Mouse (Mus musculus) macrophage (primary cell): ENCODE data around the gene Krtap11-1. TPM values are rescaled to one million over a fixed set of nuclear protein-coding genes. Genes with fewer than 3 reads are reported as not detected.

Source experiments
- H3K27ac ChIP-seq: fragments of 350-480 bp; formaldehyde crosslinking; 2 replicates; pipeline ENCODE4 v1.9.0; 2021
- H3K36me3 ChIP-seq: fragments of 350-480 bp; formaldehyde crosslinking; 2 replicates; pipeline ENCODE4 v1.9.0; 2021; ENCODE audit errors: inconsistent target
- H3K4me3 ChIP-seq: fragments of 350-480 bp; formaldehyde crosslinking; 2 replicates; pipeline ENCODE4 v1.9.0; 2021; ENCODE audit errors: inconsistent target
- H3K79me2 ChIP-seq: fragments of 350-480 bp; formaldehyde crosslinking; 2 replicates; pipeline ENCODE4 v1.9.0; 2021; ENCODE audit errors: inconsistent target
- WGBS: methylation state at CpG from one replicate; pipeline ENCODE4 v1.1.7; 2026; ENCODE audit warnings: inconsistent platforms; ENCODE audit not compliant: missing documents; 5-methylcytosine and 5-hydroxymethylcytosine counted together
- polyA plus RNA-seq: library from polyadenylated mRNA; stranded (reverse); fragments of 250-400 nt; gene quantifications from 3 replicates; pipeline ENCODE4 v1.2.4, GENCODE M21; 2018; ENCODE audit warnings: inconsistent platforms
- total RNA-seq, 78 experiments: library from RNA; depleted of rRNA; stranded (reverse); fragments of 250-400 nt; gene quantifications; 1 replicate in 9 of 78; 2 replicates in 24 of 78; 3 replicates in 43 of 78; 4 replicates in 2 of 78; pipeline ENCODE4 v1.2.4; 2018; ENCODE audit warnings: inconsistent platforms in 56 of 78

Krtap11-1 gene
- total RNA-seq (2018; cell fraction: chromatin; rRNA removed) = not detected
- not detected for total RNA-seq (2018; cell fraction: cytosol; rRNA removed)
- total RNA-seq (2018; cell fraction: nucleus; rRNA removed) = not detected
- not detected in 3 replicates for polyA plus RNA-seq

DNA sequence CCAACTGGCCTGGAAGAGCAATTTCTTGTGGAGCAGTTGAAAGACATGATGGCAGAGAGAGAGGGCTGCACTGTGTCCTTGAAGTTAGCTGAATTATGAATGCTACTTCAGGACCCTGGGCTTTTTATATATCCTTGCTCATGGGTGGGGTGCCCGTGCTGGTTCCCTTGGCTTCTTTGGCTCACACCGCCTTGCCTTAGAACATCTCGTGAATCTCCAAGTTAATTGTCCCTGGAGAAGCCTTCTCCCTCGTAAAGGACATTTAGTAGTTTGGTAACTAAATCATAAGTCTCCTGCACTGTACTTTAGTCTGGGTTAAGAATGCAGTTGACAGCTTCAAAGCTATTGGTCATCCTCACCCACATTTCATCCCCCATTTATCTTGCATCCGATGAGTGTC is at the start of gene Krtap11-1:
TSS of gene Krtap11-1 (minus strand) at position 101 of the 400 bp plus-strand sequence.
- Histone ChIP-seq H3K79me2 (no peaks in the 10 kb centered on the region), H3K4me3 (no peak within 1 kb of the TSS)
- 84% methylated on average over 5 of the region's 5 CpGs for WGBS

DNA sequence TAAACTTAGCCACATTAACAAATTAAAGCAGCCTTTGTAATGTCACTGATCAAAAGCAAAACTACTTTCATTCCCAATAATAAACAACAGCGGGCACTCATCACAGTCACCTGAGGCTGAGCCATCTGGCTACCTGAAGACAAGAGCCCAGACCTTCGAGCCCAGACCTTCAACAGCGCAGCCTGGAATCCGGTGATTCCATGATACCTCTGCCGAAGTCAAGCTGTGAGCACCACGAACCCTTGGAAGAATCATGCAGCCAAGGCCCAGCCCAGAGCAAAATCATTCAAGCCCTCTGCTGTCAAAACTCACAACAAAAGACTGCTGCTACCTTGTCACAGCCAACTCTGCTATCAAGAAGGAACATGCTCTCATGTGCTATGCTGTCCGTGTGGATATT is 47.2 kb upstream of the Krtap11-1 start:
- Histone ChIP-seq H3K27ac (no peak overlapping the region), H3K4me3 (no peak overlapping the region), H3K79me2 (no peaks in the 10 kb centered on the region), H3K36me3 (no peaks in the 10 kb centered on the region)
- WGBS = 92% methylated on average over 7 of the region's 7 CpGs

More for the DNA sequence above, at the start of gene Krtap11-1:
- H3K36me3 ChIP-seq = no peaks in the 10 kb centered on the region
- no peak within 1 kb of the TSS for H3K27ac ChIP-seq

DNA sequence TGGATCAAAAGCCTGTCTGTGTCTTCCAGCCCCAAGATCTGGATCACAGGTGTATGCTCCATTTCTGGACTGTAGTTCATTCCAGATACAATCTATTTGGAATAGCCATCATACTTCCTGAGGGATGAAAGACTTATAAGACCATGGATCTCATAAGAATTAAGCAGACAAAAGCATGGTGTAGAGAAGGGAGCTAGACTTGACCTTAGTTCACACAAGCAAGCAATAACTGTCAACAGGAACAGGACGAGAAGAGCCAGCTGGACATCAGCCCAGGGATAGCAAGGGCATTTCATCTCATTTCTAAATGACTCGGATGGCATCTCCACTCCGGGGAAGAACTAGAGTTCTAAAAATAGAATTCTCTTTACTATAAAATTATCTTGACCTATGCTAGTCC is 46.3 kb upstream of the Krtap11-1 start:
- Histone ChIP-seq H3K79me2 (no peaks in the 10 kb centered on the region), H3K27ac (no peak overlapping the region), H3K4me3 (no peak overlapping the region), H3K36me3 (no peaks in the 10 kb centered on the region)
- WGBS = 85% methylated on average over 3 of the region's 3 CpGs

DNA sequence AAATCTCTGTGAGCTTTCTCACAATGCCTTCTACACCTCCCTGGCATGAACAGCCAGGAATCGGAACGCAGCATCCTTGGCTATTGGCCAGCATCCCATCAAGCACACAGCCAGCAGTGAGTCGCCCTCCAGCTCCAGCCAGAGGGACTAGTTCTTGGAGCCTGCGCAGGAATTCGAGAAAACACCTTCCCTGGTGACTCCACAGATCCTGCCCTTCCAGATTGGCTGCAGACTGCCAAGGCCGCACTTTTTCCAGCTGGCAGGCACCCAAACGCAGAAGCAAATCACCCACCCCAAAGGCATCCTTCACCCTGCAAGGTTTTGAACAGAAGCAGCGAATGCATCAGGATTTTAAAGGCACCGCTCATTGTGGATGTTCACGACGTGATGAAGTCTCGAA is 42.7 kb upstream of the Krtap11-1 start:
- Histone ChIP-seq H3K79me2 (no peaks in the 10 kb centered on the region), H3K27ac (no peak overlapping the region), H3K36me3 (no peaks in the 10 kb centered on the region), H3K4me3 (no peak overlapping the region)
- 90% methylated on average over 12 of the region's 12 CpGs for WGBS

DNA sequence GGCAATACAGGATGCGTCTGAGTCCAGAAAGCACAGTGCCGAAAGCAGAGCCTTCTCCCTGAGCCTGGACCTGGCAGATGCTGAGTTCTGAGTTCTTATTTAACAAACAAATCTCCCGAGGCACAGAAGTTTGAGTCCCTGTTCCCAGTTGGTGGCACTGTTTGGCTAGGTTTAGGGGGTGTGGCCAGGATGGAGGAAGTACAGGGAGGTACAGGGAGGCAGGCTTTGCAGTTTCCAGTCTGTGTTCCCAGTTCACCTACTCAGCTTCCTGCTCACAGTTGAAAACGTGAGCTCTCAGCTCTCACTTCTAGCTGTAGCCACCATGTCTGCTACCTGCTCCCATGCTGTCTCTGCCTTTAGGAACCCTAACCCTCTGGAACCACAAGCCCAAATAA is 37.8 kb upstream of the Krtap11-1 start:
- WGBS = 52% methylated on average over 4 of the region's 4 CpGs

DNA sequence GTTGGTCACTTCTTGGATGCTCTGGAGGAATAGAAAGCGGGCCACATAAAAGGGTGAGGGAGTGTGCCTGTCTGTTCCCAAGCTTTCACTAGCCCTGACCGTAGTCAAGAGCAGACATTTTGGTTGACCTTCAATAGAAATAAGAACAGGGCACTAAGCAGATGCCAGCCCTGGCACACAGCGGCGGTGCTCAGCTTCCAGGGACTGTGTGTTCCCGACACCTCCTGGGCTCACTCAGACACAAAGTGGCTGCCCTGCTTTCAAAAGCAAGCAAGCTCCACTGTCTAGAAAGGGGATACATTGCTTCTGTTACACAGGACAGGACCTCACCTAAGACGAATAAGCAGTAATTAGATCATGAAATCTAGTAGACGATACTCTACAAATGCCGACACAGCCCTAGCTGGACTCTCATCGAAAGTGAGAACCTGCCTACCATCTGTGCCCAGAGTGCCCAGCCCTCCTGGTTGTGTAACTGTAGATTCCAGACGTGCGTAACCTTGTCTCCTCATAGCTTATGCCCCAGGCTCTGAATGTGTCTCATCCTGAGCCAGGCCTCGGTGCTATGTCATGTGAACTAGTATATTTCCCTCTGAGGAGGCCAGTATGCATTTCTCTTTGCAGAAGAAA is 37.3 kb upstream of the Krtap11-1 start:
- no peaks in the 10 kb centered on the region for H3K36me3 ChIP-seq
- no peak overlapping the region for H3K4me3 ChIP-seq
- whole genome bisulfite sequencing = 90% methylated on average over 12 of the region's 12 CpGs
- no peak overlapping the region for H3K27ac ChIP-seq
- H3K79me2 ChIP-seq = no peaks in the 10 kb centered on the region

More for the DNA sequence above, 37.8 kb upstream of the Krtap11-1 start:
- H3K79me2 ChIP-seq = no peaks in the 10 kb centered on the region
- H3K27ac ChIP-seq = no peak overlapping the region
- no peaks in the 10 kb centered on the region for H3K36me3 ChIP-seq
- no peak overlapping the region for H3K4me3 ChIP-seq

DNA sequence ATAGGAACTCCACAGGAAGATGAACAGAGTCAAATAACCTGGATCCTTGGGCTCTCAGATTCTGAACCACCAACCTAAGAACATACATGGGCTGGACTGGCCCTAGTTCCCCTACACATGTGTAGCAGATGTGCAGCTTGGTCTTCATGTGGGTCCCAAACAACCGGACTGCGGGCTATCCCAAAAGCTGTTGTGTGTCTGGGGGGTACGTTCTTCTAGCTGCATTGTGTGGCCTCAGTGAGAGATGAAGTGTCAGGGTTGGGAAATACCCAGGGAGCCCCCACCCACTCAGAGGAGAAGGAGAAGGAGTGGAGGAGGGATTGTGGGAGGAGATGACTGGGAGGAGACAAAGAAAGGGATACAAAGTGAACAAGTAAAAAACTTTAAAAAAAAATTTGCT is 36.0 kb upstream of the Krtap11-1 start:
- Histone ChIP-seq H3K36me3 (no peaks in the 10 kb centered on the region), H3K4me3 (no peak overlapping the region), H3K79me2 (no peaks in the 10 kb centered on the region), H3K27ac (no peak overlapping the region)
- 97% methylated on average over 3 of the region's 3 CpGs for WGBS

DNA sequence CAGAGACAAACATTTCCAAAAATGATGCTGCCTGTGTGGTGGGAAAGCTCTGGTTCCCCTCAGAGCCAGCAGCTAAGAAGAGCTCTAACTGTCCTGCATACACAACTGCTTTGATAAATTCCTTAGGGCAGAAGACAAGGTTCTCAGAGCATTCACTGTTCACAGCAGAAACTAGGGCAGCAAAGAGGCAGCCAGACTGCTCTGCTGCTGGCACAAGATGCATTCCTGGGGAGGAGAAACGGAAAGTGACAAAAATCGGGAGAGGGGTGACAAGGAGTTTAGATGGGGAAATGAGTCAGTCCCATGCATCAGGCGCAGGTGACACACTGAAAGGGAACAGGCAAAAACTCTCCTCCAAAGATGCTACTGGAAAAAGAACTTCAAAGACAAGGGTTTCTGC is 16.2 kb upstream of the Krtap11-1 start:
- Histone ChIP-seq H3K27ac (no peak overlapping the region), H3K4me3 (no peak overlapping the region), H3K36me3 (no peaks in the 10 kb centered on the region), H3K79me2 (no peaks in the 10 kb centered on the region)
- 58% methylated on average over 3 of the region's 3 CpGs for WGBS

DNA sequence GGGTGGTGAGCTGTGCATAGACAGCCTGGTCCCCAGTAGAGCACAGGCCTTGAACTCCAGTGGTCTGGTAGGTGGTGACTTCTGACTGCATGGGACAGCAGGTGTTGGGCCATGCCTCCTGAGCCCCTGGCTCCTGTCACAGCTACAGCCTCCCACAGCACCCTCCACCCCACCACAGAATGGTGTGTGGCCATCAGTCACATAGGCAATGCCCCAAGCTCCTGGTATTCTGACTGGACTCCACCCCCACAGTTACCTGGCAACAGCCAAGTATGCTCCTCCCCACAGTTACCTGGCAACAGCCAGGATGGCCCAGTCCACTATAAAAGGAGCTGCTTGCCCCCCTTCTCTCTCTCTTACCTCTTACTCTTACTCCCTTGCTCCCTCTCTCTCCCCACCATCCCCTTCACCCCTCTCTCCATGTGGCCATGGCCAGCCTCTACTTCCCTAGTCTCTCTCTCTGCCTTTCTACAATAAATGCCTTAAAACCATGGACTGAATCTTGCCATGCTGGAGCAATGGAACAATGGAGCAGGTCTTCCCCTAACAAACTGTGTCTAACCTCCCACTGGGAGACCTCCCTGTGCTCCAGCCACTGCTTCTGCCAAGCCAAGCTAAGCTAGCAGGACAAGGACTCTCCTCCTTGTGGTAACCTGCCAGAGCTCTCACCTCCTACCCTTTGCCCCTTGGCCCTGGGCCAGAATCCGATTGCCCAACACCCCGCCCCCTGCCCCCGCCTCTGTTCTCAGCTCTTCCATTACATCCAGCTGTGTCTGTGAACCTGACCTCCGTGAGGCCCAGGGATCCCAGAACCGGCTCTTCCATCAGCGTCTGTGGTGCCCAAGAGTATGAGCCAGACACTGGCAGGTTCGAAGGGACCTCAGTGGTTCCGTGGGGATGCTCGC is 14.9 kb upstream of the Krtap11-1 start:
- 63% methylated on average over 9 of the region's 9 CpGs for WGBS
- Histone ChIP-seq H3K79me2 (no peaks in the 10 kb centered on the region), H3K27ac (no peak overlapping the region), H3K4me3 (no peak overlapping the region), H3K36me3 (no peaks in the 10 kb centered on the region)

DNA sequence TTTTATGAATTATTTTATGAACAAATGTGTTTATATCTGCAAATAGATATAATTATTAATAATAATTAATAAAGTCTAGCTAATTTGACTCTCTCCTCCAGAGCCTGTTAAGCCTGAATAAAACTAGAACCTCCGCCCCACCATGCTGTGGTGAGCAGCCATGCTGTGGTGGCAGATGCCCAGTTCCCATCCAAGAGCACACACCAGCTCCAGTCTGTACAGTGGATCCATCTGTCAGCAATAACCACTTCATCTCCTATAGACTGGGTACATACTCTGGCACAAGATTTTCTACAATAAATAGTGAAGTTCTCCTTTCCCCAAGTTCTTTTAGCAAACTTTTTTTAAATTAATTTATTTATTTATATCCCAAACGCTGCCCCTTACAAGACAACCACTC is 10.7 kb upstream of the Krtap11-1 start:
- WGBS = 82% methylated on average over 2 of the region's 2 CpGs

DNA sequence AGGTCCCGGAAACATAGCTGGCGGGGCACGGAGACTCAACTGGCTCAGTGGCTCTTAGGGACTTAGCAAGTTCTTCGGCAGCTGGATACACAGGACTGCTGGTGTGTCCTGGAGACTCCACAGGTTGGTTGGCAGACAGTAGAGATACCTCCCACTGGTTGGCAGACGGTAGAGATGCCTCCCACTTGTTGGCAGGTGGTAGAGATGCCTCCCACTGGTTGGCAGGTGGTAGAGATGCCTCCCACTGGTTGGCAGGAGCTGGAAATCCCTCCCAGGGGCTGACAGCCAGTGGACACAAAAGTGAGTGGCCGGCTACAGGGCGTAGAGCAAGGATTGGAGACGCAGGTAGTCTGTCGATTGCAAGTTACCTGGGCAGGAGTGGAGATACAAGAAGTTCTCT is 467 bp downstream of the Krtap11-1 start:
- Histone ChIP-seq H3K27ac (no peak overlapping the region), H3K36me3 (no peaks in the 10 kb centered on the region), H3K79me2 (no peaks in the 10 kb centered on the region), H3K4me3 (no peak overlapping the region)
- 87% methylated on average over 9 of the region's 9 CpGs for WGBS

More for the DNA sequence above, 10.7 kb upstream of the Krtap11-1 start:
- Histone ChIP-seq H3K36me3 (no peaks in the 10 kb centered on the region), H3K27ac (no peak overlapping the region), H3K79me2 (no peaks in the 10 kb centered on the region), H3K4me3 (no peak overlapping the region)

DNA sequence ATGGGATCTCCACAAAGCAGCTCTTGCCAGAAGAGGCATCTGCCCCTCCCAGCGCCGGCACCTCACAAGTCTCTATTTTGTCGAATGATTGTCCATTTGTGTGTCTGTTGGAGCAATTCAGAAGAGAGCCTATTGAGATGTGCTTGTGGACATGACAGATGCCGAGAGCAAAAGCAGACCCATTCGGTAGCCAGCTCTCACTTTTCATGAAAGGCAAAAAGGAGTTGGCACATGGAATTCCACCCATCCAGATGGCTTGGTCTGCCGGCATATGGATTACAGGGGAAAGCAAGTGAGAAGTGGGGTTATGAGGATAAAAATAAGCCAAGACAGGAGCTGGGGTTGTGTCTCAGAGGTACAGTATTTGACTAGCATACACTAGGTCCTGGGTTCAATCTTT is 1.8 kb downstream of the Krtap11-1 start:
- Histone ChIP-seq H3K27ac (no peak overlapping the region), H3K79me2 (no peaks in the 10 kb centered on the region), H3K36me3 (no peaks in the 10 kb centered on the region), H3K4me3 (no peak overlapping the region)
- 97% methylated on average over 6 of the region's 6 CpGs for WGBS

DNA sequence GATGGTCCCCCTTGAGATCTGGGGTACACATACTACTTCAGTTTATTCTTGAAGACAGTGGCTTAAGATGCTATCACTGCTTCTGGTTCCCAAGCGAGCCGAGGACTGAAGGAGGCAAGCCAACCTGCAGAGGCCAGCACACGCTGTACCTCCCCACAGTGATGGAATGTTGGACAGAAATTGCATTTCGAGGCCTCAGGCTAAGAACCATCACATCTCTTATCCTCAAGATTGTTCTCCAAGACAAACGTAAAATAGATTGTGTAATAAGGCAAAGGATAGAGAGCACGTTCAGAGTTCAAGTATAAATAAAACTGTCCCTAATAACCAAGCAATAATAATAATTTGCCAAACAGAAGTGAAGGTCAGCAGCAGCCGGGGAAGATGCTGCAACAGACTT is 2.8 kb downstream of the Krtap11-1 start:
- WGBS = 90% methylated on average over 6 of the region's 7 CpGs
- Histone ChIP-seq H3K4me3 (no peak overlapping the region), H3K79me2 (no peaks in the 10 kb centered on the region), H3K27ac (no peak overlapping the region), H3K36me3 (no peaks in the 10 kb centered on the region)

DNA sequence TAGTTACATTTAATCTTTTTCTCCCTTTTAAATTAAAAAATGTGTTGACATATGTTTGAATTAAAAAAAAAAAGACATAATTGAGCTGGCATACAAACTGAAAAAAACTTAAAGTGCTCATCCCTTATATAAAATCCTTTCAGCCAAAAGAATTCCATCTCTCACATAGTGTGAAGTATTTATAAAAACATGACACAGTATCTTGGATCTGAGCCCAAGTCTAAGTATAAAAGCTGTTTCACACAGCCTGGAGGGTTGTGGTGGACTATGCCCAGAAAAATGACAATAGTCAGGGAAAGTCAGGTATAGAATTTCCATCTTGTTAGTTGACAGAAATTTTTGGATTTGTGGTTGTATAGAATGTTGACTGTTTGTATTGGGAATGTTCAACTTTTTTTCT is 20.7 kb downstream of the Krtap11-1 start:
- H3K36me3 ChIP-seq = no peaks in the 10 kb centered on the region
- no peak overlapping the region for H3K27ac ChIP-seq
- H3K79me2 ChIP-seq = no peaks in the 10 kb centered on the region

DNA sequence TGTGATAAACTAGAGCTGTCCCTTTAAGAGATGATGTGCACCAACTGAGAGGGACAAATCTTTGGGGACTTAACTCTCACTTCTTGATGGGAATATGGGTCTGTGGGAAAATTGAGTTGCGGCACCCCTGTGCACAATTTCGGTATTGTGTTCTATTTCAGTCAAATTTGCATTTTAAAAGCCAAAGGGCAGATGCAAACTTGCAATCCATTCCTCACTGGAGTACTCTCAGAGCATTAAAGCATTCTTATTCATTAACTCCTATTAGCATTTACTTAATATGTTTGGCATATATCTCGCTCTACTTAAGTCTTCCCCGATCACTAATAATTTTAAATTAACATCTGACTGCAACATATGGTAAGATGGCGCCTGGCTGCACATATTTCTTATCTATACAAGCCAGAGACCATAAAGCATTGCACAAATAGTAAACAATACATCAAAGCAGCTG is 32.9 kb downstream of the Krtap11-1 start:
- H3K36me3 ChIP-seq = no peaks in the 10 kb centered on the region
- WGBS = 90% methylated on average over 5 of the region's 5 CpGs

More for the DNA sequence above, 20.7 kb downstream of the Krtap11-1 start:
- H3K4me3 ChIP-seq = no peak overlapping the region

More for the DNA sequence above, 32.9 kb downstream of the Krtap11-1 start:
- H3K79me2 ChIP-seq = no peaks in the 10 kb centered on the region
- H3K4me3 ChIP-seq = no peak overlapping the region
- no peak overlapping the region for H3K27ac ChIP-seq
